Mouse (Mus musculus) splenic B cell, adult 2 months (primary cell): Measurements from ENCODE around the gene Tas1r1.

Experiments used
- DNase-seq: peaks from one replicate; pipeline ENCODE4 v3.0.0-alpha.2; 2011; ENCODE audit warnings: low read depth, low spot score
- H3K27me3 ChIP-seq: 2 replicates; pipeline ENCODE4 v1.6.1; 2012; ENCODE audit warnings: mild to moderate bottlenecking, low read length, moderate library complexity, mixed read lengths; ENCODE audit not compliant: control insufficient read depth, poor library complexity, insufficient read depth, severe bottlenecking
- H3K36me3 ChIP-seq: 2 replicates; pipeline ENCODE4 v1.6.1; 2012; ENCODE audit warnings: mild to moderate bottlenecking, low read length, moderate library complexity, mixed read lengths; ENCODE audit not compliant: control insufficient read depth, poor library complexity, insufficient read depth, severe bottlenecking

The Tas1r1 gene

GRCm38 (mm10) chr4:151994228-151995171 lies 43.9 kb downstream of the Tas1r1 start:
- Histone ChIP-seq H3K27me3 (no peaks in the 10 kb centered on the region; the same call in 1 of the 2 replicates), H3K36me3 (peaks cover 3% of the 10 kb centered on the region; the same call in 1 of the 2 replicates)
- peak; percentile 31 for DNase-seq

- no peak for DNase-seq
- no peaks in the 10 kb centered on the region; the same call in 1 of the 2 replicates for H3K27me3 ChIP-seq
- H3K36me3 ChIP-seq = peaks cover 3% of the 10 kb centered on the region; the same call in 1 of the 2 replicates
Measured at GRCm38 (mm10) chr4:151993035-151993434, 45.3 kb downstream of the Tas1r1 start.

GRCm38 (mm10) chr4:151992091-151992490 lies 46.3 kb downstream of the Tas1r1 start:
- Histone ChIP-seq H3K27me3 (no peaks in the 10 kb centered on the region; the same call in 1 of the 2 replicates), H3K36me3 (peaks cover 3% of the 10 kb centered on the region; the same call in 1 of the 2 replicates)
- no peak for DNase-seq

- Histone ChIP-seq H3K27me3 (no peaks in the 10 kb centered on the region), H3K36me3 (peaks cover 6% of the 10 kb centered on the region)
- no peak for DNase-seq
Measured at GRCm38 (mm10) chr4:151989110-151989488, 49.3 kb downstream of the Tas1r1 start.

DNA sequence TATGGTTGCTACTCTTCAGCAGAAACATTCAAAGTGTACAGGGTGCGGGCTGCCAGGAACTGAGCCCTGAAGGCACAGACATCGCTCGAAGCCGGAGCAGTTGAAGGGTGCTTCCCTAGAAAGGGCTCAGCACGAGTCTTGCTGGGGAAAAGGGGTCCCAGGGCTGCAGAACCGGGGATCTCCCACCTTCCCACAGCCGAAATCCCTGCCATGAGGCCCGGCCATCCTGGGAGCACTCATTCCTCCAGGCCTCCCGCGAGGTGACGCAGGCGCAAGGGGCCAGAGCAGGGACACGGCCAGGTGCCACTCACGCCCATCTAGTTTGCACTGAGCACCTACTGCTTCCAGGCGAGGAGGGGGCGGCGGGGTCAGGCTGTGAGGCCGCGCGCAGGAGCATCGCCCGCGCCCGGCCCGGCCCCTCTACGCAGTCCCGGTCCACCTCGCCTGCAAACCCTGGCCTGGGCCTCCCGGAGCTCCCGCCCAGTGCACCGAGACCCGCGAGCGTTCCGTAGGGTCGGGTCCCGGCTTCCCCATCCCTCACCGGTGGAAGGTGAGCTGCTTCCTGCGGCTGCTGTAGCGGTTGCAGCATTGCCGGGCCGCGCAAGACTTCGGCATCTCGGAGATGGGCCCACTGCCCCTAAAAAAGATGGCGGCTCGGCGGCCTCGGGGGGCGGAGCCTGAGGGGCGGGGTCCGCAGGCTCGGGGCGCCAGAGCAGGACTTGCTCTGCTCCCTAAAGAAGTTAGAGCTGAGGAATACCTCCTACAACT lies 49.8 kb downstream of the Tas1r1 start, which contains the start of gene Thap3:
Gene Thap3, minus strand, starts transcription at position 656 of the 768 bp plus-strand sequence.
- DNase-seq = peak; percentile 74
- peaks cover 6% of the 10 kb centered on the region for H3K36me3 ChIP-seq
- no peaks in the 10 kb centered on the region for H3K27me3 ChIP-seq

DNA sequence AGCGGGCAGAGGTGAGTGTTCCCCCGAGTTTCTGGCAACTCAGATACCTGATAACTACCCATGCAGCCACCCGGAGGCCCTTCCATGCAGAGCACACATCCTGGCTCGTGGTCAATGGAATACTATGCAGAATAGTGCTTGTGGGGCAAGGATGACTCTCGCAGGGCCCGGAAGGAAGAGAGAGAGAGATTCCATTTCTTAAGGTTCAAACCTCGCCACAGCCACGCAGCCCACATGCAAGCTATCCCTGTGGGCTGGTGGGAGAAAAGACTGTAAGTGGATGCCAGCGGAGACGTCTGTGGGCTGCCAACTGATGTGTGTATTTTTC lies 50.4 kb downstream of the Tas1r1 start:
- Histone ChIP-seq H3K36me3 (peaks cover 6% of the 10 kb centered on the region), H3K27me3 (no peaks in the 10 kb centered on the region)
- no peak for DNase-seq

DNA sequence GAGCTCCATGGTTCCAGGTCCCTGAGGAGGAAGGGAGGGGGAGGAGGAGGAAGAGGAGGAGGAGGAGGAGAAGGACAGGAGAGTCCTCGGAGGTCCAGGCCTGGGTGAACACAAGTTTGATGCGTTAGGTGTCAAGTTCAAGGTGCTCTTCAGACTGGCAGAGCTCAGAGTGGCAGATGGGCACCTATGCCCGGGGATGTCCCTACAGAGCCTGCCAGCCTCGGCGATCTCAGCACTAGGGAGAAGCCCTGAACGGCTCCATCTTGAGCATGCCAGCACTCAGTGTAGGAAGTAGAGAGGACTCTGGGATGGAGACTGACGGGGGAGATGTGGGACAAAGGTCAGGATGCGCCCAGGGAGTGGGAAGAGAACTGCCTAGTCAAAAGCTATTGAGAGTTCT lies 51.7 kb downstream of the Tas1r1 start:
- Histone ChIP-seq H3K36me3 (peaks cover 6% of the 10 kb centered on the region), H3K27me3 (no peaks in the 10 kb centered on the region)
- no peak for DNase-seq

DNA sequence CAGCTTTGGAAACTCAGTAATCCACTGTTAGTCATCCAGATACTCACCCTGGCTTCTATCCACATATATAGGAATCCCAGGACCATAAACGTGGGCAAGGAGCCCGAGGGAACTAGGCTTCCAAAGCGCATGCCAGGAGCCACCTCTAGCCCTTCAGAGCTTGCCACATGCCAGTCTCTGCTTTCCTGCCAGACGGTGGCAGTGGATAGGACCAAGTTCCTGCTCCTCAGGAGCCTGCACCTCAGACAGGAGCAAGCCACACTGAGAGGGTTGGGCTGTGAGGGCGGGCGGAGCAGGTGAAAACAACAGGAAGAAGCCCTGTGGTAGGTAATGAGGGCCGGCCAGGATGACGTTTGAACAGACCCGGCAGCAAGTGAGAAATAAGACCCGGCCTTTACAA lies 52.5 kb downstream of the Tas1r1 start:
- DNase-seq = no peak
- no peaks in the 10 kb centered on the region for H3K27me3 ChIP-seq

DNA sequence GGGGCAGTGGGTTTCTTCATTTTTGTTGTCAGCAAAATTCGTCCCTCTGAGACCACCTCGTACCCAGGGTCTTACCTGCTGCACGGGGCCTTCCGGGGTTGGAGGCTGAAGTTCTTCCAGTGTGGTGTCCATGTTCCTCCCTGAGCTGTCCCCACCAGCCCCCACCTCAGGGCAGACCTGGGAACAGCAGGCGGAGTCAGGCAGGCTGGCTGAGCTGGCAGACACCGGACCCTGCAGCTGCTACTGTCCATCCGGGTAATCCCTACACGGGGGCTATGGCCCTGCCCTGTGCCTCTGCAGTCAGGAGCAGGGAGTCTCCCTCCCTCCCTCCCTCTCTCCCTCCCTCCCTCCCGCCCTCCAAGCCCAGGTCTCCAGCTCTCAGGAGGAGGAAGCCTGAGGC lies 54.8 kb downstream of the Tas1r1 start:
- no peak for DNase-seq
- no peaks in the 10 kb centered on the region for H3K27me3 ChIP-seq

More for the DNA sequence above, 52.5 kb downstream of the Tas1r1 start:
- peaks cover 3% of the 10 kb centered on the region; the same call in 1 of the 2 replicates for H3K36me3 ChIP-seq

DNA sequence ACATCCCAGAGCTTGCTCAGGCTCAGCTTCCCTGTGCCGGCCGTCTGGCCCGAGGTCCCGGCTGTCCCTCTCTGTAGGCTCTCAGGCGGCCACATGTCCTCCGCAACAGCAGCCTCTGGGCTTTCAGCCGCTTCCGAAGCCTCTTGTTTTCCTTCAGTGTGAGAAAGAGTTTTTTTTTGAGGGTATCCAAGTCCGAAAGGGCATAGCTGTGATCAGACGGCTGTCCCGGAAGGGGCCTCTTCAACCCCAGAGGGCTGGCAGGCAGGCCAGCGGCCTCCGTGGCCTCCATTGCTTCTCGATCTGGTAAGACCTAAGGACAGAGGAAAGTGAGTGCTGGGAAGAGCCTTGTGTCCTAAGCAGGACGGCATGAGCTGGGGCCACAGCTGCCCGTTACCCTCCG lies 55.3 kb downstream of the Tas1r1 start:
- H3K36me3 ChIP-seq = peaks cover 3% of the 10 kb centered on the region; the same call in 1 of the 2 replicates

More for the DNA sequence above, 54.8 kb downstream of the Tas1r1 start:
- H3K36me3 ChIP-seq = peaks cover 3% of the 10 kb centered on the region; the same call in 1 of the 2 replicates

DNA sequence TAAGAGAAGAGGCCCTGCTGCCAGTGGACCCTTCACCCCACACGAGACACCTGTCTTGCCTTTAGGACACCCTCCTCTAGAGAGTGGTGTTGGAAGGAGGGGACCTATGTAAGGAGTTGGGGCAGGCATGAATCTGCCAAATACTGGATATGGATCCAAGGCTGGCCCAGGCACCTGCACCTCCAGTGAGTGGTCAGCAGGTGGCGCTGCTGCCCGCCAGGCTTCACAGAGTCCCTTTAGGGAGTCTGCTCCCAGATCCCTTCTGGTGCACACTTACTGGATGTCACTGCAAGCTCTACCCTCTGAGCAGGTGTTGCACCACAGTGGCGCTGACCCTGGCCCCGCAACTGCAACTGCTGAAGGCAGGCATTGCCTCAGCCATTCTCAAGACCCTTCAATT lies 57.0 kb downstream of the Tas1r1 start:
- H3K36me3 ChIP-seq = peaks cover 3% of the 10 kb centered on the region; the same call in 1 of the 2 replicates
- H3K27me3 ChIP-seq = no peaks in the 10 kb centered on the region
- peak; percentile 79 for DNase-seq

More for the DNA sequence above, 55.3 kb downstream of the Tas1r1 start:
- no peaks in the 10 kb centered on the region for H3K27me3 ChIP-seq
- no peak for DNase-seq

DNA sequence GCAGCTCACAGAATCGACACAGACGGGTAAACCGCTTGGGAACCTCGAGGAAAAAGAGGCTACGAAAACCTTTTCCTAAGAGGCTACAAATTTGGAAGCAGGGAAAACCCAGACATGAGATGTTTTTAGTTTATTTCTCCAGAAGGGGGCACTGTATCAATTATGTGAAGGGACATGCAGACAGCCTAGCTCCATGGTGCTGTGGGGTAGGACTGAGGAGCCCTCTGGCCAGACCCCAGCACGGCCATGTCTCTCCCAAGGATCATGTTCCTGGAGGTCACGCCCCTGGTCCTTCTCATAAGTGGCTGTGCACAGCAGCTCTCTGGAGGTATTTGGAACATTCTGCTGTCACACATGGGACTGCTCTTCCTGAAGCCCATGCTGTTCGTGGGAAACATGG lies 57.7 kb downstream of the Tas1r1 start:
- Histone ChIP-seq H3K27me3 (no peaks in the 10 kb centered on the region), H3K36me3 (peaks cover 3% of the 10 kb centered on the region; the same call in 1 of the 2 replicates)
- DNase-seq = peak; percentile 48
